Mouse (Mus musculus): ENCODE data around the gene Olfr907.

GRCm38 (mm10) chr9:38537549-38537948 is 41.9 kb downstream of the Olfr907 start, which contains the start of gene Olfr910:
- no peak for TF ChIP-seq CTCF (IDR thresholded peaks at IDR 0.05; ENCODE audit: insufficient read depth, low read length)
- no peak for TF ChIP-seq POLR2A (IDR thresholded peaks at IDR 0.05; ENCODE audit: borderline replicate concordance, extremely low read depth, low read depth, low read length)
